Mouse (Mus musculus): Measurements from ENCODE around the gene Zdhhc22. TPM values are rescaled to one million over a fixed set of nuclear protein-coding genes. Genes with fewer than 3 reads are reported as not detected.
A peak's percentile ranks its signal among the peaks of the same experiment; 100 is the strongest.

The Zdhhc22 gene
- polyA plus RNA-seq, 1 experiment from 2014 or later, result 9.7 TPM

GRCm38 (mm10) chr12:86952331-86952850 lies 37.8 kb downstream of the Zdhhc22 start:
- 79% methylated on average over 10 of the region's 10 CpGs for WGBS
- no peak overlapping the region for H3K27ac ChIP-seq
- peaks cover 26% of the 10 kb centered on the region for H3K4me1 ChIP-seq
- peaks cover 30% of the 10 kb centered on the region for H3K36me3 ChIP-seq
- H3K9ac ChIP-seq, result no peak overlapping the region
- no peak overlapping the region for H3K4me3 ChIP-seq
- no peak overlapping the region for H3K4me2 ChIP-seq (replicated peaks)
- no peak for ATAC-seq (ENCODE audit: low FRiP score, low read depth)
- no peaks in the 10 kb centered on the region for H3K9me3 ChIP-seq
- H3K27me3 ChIP-seq (replicated peaks), result no peaks in the 10 kb centered on the region

- Histone ChIP-seq H3K4me2 (replicated peaks) (no peak overlapping the region), H3K27ac (no peak overlapping the region)
Observed at GRCm38 (mm10) chr12:86950961-86951360, 39.3 kb downstream of the Zdhhc22 start.

GRCm38 (mm10) chr12:86950161-86950960 lies 39.9 kb downstream of the Zdhhc22 start:
- no peaks in the 10 kb centered on the region for H3K9me3 ChIP-seq
- H3K4me3 ChIP-seq, result no peak overlapping the region
- H3K27me3 ChIP-seq (replicated peaks), result no peaks in the 10 kb centered on the region
- no peak overlapping the region for H3K27ac ChIP-seq
- WGBS, result 82% methylated on average over 16 of the region's 16 CpGs
- no peak for ATAC-seq (ENCODE audit: low FRiP score, low read depth)
- no peak overlapping the region for H3K9ac ChIP-seq
- H3K4me1 ChIP-seq, result peaks cover 29% of the 10 kb centered on the region
- peaks cover 18% of the 10 kb centered on the region for H3K36me3 ChIP-seq
- no peak overlapping the region for H3K4me2 ChIP-seq (replicated peaks)

More at GRCm38 (mm10) chr12:86950961-86951360, 39.3 kb downstream of the Zdhhc22 start:
- no peak overlapping the region for H3K4me3 ChIP-seq
- H3K27me3 ChIP-seq (replicated peaks), result no peaks in the 10 kb centered on the region
- H3K9me3 ChIP-seq, result no peaks in the 10 kb centered on the region
- H3K9ac ChIP-seq, result no peak overlapping the region
- over 99% methylated on average over 3 of the region's 3 CpGs for WGBS
- peaks cover 27% of the 10 kb centered on the region for H3K4me1 ChIP-seq
- no peak for ATAC-seq (ENCODE audit: low FRiP score, low read depth)
- peaks cover 23% of the 10 kb centered on the region for H3K36me3 ChIP-seq

GRCm38 (mm10) chr12:86949501-86949900 lies 40.7 kb downstream of the Zdhhc22 start:
- ATAC-seq (ENCODE audit: low FRiP score, low read depth), result no peak
- Histone ChIP-seq H3K36me3 (peaks cover 11% of the 10 kb centered on the region), H3K9me3 (no peaks in the 10 kb centered on the region), H3K27ac (no peak overlapping the region), H3K4me2 (replicated peaks) (no peak overlapping the region), H3K4me3 (no peak overlapping the region), H3K27me3 (replicated peaks) (no peaks in the 10 kb centered on the region), H3K4me1 (peaks cover 29% of the 10 kb centered on the region), H3K9ac (no peak overlapping the region)
- 89% methylated on average over 9 of the region's 9 CpGs for WGBS

GRCm38 (mm10) chr12:86948627-86949026 lies 41.6 kb downstream of the Zdhhc22 start:
- H3K36me3 ChIP-seq, result peaks cover 7% of the 10 kb centered on the region; the same call in 1 of the 2 replicates
- peak overlapping the region; percentile 91 for H3K4me2 ChIP-seq (replicated peaks)
- H3K27me3 ChIP-seq (replicated peaks), result no peaks in the 10 kb centered on the region
- no peak overlapping the region for H3K9ac ChIP-seq
- peaks cover 29% of the 10 kb centered on the region for H3K4me1 ChIP-seq
- no peaks in the 10 kb centered on the region for H3K9me3 ChIP-seq
- 42% methylated on average over 6 of the region's 6 CpGs for WGBS
- no peak for ATAC-seq (ENCODE audit: low FRiP score, low read depth)
- H3K27ac ChIP-seq, result no peak overlapping the region
- no peak overlapping the region for H3K4me3 ChIP-seq

GRCm38 (mm10) chr12:86947681-86948401 lies 42.4 kb downstream of the Zdhhc22 start:
- H3K27ac ChIP-seq, result peak overlapping the region; percentile 1; the same call in 1 of the 2 replicates
- H3K27me3 ChIP-seq (replicated peaks), result no peaks in the 10 kb centered on the region
- H3K36me3 ChIP-seq, result peaks cover 3% of the 10 kb centered on the region; the same call in 1 of the 2 replicates
- H3K4me1 ChIP-seq, result peaks cover 30% of the 10 kb centered on the region
- no peaks in the 10 kb centered on the region for H3K9me3 ChIP-seq
- peak; percentile 61 for ATAC-seq (ENCODE audit: low FRiP score, low read depth)
- H3K9ac ChIP-seq, result peak overlapping the region; percentile 89
- H3K4me2 ChIP-seq (replicated peaks), result peak overlapping the region; percentile 91
- WGBS, result 16% methylated on average over 26 of the region's 26 CpGs
- H3K4me3 ChIP-seq, result peak overlapping the region; percentile 67

GRCm38 (mm10) chr12:86946862-86947574 lies 43.2 kb downstream of the Zdhhc22 start, which contains the start of gene Cipc:
Cipc (plus strand) TSS chr12:86947043.
- under 1% methylated on average over 64 of the region's 64 CpGs for WGBS
- H3K36me3 ChIP-seq, result no peaks in the 10 kb centered on the region
- peaks cover 37% of the 10 kb centered on the region for H3K4me1 ChIP-seq
- ATAC-seq (ENCODE audit: low FRiP score, low read depth), result peak; percentile 97
- peak within 1 kb of the TSS; percentile 91 for H3K4me2 ChIP-seq (replicated peaks)
- no peaks in the 10 kb centered on the region for H3K9me3 ChIP-seq
- peak within 1 kb of the TSS; percentile 89 for H3K9ac ChIP-seq
- peak within 1 kb of the TSS; percentile 96 for H3K27ac ChIP-seq
- H3K27me3 ChIP-seq (replicated peaks), result no peaks in the 10 kb centered on the region
- peak within 1 kb of the TSS; percentile 67 for H3K4me3 ChIP-seq

- H3K9me3 ChIP-seq, result no peaks in the 10 kb centered on the region
- no peak for ATAC-seq (ENCODE audit: low FRiP score, low read depth)
- H3K4me3 ChIP-seq, result peak overlapping the region; percentile 67
- peaks cover 40% of the 10 kb centered on the region for H3K4me1 ChIP-seq
- under 1% methylated on average over 17 of the region's 17 CpGs for WGBS
- H3K27ac ChIP-seq, result peak overlapping the region; percentile 96
- H3K9ac ChIP-seq, result peak overlapping the region; percentile 89
- H3K36me3 ChIP-seq, result no peaks in the 10 kb centered on the region
- peak overlapping the region; percentile 91 for H3K4me2 ChIP-seq (replicated peaks)
- H3K27me3 ChIP-seq (replicated peaks), result no peaks in the 10 kb centered on the region
Observed at GRCm38 (mm10) chr12:86946301-86946781, 43.9 kb downstream of the Zdhhc22 start.

- Histone ChIP-seq H3K4me3 (no peak overlapping the region), H3K4me1 (peaks cover 49% of the 10 kb centered on the region), H3K9me3 (no peaks in the 10 kb centered on the region), H3K36me3 (no peaks in the 10 kb centered on the region), H3K4me2 (replicated peaks) (no peak overlapping the region), H3K27ac (no peak overlapping the region), H3K9ac (0 out of 2 replicates have a peak overlapping the region, but pooled peaks have one; percentile 26), H3K27me3 (replicated peaks) (no peaks in the 10 kb centered on the region)
- ATAC-seq (ENCODE audit: low FRiP score, low read depth), result no peak
- whole genome bisulfite sequencing, result 8% methylated on average over 4 of the region's 4 CpGs
Observed at GRCm38 (mm10) chr12:86945126-86945525, 45.1 kb downstream of the Zdhhc22 start.

GRCm38 (mm10) chr12:86943421-86943820 lies 46.8 kb downstream of the Zdhhc22 start:
- H3K4me1 ChIP-seq, result peaks cover 36% of the 10 kb centered on the region
- no peak for ATAC-seq (ENCODE audit: low FRiP score, low read depth)
- no peak overlapping the region for H3K4me2 ChIP-seq (replicated peaks)
- no peaks in the 10 kb centered on the region for H3K36me3 ChIP-seq
- no peaks in the 10 kb centered on the region for H3K27me3 ChIP-seq (replicated peaks)
- H3K9me3 ChIP-seq, result no peaks in the 10 kb centered on the region
- H3K9ac ChIP-seq, result no peak overlapping the region
- H3K27ac ChIP-seq, result no peak overlapping the region
- 94% methylated on average over 8 of the region's 8 CpGs for WGBS
- H3K4me3 ChIP-seq, result no peak overlapping the region

- H3K4me2 ChIP-seq (replicated peaks), result peak overlapping the region; percentile 39
- H3K36me3 ChIP-seq, result no peaks in the 10 kb centered on the region
- H3K9ac ChIP-seq, result no peak overlapping the region
- H3K27ac ChIP-seq, result peak overlapping the region; percentile 57; the same call in 1 of the 2 replicates
- H3K4me1 ChIP-seq, result peaks cover 27% of the 10 kb centered on the region
- no peaks in the 10 kb centered on the region for H3K9me3 ChIP-seq
- H3K4me3 ChIP-seq, result no peak overlapping the region
- no peaks in the 10 kb centered on the region for H3K27me3 ChIP-seq (replicated peaks)
- ATAC-seq (ENCODE audit: low FRiP score, low read depth), result peak; percentile 65
- WGBS, result 28% methylated on average over 5 of the region's 5 CpGs
Observed at GRCm38 (mm10) chr12:86941734-86942486, 48.3 kb downstream of the Zdhhc22 start.

Data from neural tube, embryonic 12.5 days (tissue).